Mouse (Mus musculus) embryo, embryonic 11.5 days (tissue): ENCODE results near the gene Fip1l1.

Experiments
- DNase-seq: peaks from one replicate; pipeline ENCODE4 v3.0.0-alpha.2; 2012; ENCODE audit warnings: low read depth, low spot score

Gene Fip1l1

DNA sequence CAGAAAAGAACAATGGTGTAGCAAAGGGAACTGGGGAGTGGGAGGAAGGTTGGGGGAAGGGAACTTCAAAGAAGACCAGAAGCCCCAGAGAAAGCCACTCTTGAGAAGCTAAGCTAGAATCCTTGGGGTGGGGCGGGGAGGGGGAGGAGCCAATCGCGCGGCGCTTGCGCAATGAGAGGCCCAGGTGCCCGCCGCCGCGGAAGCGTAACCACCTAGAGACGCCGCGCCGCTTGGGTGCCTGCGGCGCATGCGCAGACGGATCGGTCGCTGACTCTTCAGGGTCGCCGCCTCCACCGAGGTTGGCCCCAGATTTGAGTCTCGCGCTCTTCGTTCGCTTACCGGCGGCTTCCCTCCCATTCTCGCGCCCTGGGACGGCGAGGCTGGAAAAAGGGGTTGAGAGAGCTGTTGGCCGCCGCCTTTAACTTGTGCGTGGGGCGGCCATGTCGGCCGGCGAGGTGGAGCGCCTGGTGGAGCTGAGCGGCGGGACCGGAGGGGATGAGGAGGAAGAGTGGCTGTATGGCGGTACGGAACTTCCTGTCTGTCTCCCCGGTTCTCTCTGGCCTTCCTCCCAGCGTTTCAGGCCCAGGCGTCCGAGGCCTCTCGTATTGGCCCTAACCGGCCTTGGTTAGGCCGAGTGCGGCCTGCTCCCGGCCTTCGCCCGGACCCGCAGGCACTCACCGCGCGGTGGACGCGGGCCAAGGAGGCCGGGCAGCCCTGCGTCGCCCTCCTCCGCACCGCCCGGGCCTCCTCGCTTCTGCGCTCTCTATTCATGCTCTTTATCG, at the start of gene Fip1l1:
Fip1l1 (plus strand) TSS at position 210 of the 782 bp plus-strand sequence.
- DNase-seq = peak; percentile 97

DNA sequence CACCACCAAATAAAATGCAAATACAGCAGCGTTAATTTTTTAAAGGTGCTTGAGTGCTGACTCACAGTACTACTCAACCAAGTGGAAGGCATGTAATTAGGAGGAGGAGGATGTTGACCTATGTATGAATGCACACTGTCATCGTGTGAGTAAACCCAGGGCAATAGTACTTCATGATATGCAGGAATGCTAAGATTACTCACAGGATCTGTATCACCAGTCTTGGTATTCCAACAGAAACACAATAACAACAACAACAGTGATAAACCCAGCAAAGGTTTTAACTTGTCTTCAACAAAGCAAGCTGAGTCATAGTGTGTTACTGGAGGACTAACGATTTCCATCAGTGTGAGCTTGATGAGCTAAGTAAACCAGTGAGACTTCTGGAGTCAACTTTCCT, 42.5 kb upstream of the Fip1l1 start:
- DNase-seq = no peak

DNA sequence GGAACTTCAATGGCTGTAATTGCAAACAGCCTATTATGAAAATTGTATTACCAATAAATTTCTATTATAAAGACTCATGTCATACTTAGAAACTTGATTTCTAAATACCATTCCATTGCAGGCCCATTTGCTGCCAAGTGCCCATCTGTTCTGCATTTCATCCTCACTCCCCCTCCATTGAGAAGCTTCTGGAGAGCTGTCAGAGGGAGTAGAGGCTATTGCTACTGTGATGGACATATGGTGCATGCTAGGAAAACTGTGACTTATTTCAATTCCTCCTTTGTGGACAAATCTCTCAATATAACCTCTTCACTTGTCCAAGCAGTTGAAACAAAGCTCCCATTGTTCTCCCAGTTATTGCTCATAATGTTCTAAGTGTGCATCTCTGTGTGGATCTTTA, 23.6 kb upstream of the Fip1l1 start:
- no peak for DNase-seq

DNA sequence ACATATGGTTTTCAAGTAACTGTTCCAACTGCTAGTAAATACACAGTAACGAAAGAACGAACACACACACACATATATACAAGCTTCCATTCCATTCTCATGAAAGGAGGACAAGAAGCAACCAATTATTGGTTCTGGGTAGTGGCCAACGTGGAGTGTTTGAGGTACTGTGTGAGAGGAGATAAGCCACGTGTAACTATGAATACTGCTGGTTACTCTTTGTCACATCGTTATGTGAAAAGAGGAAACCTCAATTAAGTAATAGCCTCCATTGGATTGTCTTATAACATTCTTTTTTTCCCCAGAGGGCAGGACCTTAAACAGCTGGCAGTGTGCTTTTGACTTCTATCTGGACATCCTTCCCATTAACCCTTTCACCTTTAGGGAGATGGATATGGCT, 8.2 kb upstream of the Fip1l1 start:
- DNase-seq = no peak

DNA sequence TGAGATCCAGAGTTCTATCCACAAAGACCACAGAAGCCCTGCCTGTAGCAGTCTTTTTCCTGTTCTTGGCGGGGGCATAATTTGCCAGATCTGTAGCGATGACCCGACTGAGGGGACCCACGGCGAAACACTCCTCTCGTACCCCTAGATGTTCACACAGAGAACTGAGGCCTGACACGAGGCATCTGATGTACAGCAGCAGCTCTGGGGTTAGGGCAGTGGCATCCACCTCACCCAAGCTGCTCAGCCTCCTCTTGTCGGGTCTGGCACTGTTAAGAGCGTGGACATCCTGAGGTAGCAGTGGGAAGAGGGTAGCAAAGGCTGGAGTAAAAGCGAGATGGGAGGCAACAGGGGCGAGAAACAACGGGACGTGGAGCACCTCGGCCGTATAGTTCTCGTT, 4.5 kb upstream of the Fip1l1 start:
- DNase-seq = no peak

DNA sequence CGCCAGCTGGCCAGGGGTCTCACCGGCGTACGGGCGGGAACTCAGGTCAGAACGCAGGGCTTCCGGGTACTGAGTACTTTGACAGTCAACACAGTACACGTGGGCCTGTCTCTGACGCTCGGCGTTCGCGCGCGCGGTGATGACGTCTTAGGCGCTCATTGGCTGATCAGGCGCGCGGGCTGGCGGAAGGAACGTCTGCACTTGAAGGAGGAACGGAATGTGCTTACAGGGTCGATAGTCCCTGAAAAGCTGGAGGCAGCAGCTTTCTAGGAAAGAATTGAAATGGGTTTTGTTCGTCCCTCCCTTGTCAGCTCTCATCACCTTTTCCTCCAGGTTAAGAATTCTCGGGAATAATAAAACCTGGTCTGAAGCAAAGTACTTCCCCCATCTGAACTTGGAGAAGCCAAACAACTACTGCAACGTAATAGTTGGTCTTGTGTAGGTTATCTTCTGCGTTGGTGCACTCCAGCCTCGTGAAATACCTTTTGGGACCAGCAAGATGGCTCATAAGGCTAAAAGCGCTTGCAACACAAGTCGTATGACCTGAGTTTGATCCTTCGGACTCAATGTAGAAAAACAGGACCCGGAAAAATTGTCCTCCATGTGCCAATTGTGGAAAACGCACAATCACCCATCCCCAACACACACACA, 3.5 kb upstream of the Fip1l1 start, which contains the start of gene Scfd2:
Scfd2 (minus strand) TSS at position 130 of the 651 bp plus-strand sequence.
- DNase-seq = peak; percentile 94

DNA sequence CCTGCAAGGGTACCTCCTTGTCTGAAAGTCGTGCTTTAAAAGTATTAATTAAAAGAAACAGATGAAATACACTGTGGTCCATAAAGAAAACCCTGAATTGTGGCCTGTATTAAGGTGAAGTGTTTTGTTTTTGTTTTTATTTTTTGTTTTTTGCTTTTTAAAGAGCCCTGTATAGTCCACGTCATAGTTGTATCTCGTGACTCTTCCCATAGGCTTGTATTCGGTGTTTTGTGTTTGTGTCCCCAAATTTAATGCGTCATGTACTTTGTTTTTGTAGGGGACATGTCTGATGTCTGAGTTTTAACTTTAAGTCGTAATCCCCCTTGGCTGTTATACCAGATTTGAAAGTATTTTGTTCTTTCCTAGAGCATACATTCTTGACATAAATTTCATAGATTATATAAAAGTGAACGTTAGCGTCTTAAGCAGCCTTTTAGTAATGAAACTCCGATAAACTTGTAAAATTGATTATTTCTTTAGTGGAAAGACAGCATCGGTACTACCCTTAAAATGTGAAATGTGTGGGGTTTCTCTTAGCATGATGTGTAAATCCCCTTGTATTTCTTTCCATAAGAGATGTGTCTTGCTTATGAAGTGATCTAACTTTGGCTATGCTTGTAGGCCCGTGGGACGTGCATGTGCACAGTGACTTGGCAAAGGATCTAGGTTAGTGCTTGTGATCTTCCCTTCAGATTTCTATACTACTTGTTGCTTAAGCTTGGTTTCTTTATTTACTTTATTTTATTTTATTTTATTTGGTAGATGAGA, 1.1 kb downstream of the Fip1l1 start:
- DNase-seq = no peak

DNA sequence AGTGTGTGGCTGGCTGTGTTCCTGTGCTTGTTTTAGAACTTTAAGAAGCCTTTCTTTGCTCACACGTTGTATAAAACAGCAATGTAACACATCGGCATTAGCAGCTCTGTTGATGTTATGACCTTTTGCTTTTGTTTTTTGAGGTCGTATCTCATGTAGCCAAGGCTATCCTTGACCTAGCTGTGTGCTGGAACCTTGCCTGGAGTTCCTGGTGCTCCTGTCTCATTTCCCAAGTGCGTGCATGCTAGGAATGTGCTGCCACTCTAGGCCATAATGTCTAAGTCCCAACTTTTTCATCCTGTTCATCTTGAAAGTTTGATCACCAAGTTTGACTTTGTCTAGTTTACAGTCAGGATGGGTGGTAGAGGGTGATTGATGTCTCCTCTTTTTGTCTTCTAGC, 10.4 kb downstream of the Fip1l1 start:
- DNase-seq = no peak

DNA sequence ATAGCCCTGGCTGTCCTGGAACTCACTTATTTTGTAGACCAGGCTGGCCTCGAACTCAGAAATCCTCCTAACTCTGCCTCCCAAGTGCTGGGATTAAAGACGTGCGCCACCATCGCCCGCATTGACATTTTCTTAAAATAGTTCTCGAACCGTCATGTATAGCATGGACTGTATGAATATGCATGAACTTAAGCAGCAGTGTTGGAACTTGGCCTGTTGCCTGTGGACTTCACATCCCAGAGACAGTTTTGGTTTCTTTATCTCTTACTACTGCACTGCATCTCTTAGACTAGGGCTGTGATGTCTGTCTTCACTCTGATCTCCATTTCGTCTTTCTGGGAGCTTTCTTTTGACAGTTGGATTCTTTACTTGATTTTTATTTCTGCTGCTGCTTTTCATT, 14.3 kb downstream of the Fip1l1 start:
- DNase-seq = no peak

DNA sequence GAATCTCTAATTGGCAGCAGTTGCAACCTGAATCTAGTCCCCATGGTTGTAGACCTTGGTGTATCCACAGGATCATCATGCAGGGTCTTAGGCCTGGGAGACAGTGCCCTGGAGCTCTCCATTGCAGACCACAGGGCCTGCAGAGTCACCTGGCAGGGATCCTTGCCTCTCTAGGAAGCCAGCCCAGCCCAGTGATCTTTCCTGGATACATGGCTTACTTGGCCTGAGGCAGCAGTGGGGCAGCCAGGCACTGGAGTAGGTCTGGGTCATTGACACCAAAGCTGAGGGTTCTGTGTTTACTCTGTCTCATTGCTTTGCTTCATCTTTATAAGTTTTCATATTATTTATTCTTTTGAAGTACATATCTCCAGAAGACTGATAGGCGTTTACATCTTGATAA, 25.9 kb downstream of the Fip1l1 start:
- DNase-seq = no peak

DNA sequence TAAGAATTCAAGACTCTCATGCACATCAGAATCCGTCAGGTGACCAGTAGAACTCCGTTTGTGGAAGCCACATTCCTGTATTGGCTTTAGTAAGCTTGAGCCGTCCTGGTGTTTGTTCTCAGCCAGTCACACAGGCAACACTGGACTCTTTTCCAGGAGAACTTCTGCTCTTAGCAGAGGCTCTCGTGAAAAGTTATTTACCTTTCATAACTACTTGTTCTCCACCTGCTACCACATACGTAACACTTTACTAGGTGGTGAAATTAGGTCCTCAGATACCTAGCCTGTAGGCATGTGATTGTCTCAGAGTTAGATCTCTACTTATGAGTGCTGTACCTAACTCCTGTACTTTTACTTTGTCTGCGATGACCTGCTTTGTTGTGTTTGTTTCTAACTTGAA, 36.5 kb downstream of the Fip1l1 start:
- DNase-seq = no peak

DNA sequence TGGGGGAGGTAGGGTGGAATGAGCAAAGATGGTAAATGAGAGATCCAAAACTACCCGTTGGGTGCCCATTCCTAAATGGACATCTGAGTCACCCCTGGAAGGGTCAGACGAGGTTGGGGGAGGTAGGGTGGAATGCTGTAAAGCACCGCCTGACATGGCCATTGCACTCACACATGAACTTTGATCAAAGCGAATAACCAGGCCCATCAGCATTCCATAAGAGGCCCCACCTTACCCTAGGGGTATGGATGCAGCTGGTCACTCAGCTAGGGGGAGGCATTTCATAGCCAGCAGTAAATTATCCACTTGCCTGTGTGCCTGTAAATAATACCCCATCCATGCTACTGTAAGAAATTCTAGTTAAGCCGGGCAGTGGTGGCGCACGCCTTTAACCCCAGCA, 53.9 kb downstream of the Fip1l1 start:
- no peak for DNase-seq

DNA sequence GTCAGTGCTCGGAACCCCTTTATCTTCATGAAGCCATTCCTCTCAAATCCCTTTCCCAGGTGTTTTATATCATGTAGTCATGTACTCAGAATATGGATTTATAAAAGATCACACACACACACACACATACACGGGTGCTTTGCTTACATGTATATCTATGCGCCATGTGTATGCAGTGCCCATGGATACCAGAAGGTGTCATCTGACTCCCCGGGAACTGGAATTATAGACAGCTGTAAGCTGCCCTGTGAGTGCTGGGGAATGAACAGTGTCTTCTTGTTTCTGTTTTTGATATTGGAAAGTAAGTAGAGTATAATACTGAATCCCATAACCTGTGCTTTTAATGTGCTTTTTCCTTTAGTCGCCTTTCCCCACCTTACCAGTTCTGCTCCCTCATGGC, 56.2 kb downstream of the Fip1l1 start:
- DNase-seq = no peak

DNA sequence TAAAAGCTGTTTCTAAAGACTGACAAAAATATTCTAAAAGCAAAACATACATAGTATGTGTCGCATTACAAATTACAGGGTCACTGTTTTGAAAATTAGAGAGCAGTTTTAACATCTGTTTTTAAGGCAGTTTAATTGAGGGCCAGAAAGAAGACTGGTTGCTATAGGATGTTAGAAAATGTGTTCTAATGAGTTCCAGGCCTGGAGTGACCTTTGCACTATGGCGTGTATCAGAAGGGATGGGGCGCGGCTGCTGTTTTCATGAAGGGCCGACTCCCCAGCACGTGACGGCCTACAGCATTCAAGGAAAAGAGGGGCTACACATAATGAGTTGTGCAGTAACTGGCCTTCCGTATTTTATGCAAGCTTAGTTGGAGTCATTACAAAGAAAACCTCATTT, 57.9 kb downstream of the Fip1l1 start:
- no peak for DNase-seq

DNA sequence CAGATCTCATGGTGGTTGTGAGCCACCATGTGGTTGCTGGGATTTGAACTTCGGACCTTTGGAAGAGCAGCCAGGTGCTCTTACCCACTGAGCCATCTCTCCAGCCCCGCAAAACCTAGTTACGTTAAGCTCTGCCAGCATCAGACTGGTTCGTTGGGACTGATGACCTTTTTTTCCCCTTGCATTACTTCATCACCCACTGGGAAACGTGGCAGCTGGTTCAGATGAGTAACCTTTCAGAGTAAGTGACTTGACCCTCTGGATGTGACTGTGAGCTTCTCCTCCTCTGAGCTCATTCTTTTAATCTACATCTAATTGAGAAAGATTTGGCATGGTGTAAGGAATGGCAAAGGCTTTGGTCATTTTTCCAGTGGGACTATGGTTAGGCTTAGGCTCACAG, 64.8 kb downstream of the Fip1l1 start:
- no peak for DNase-seq

DNA sequence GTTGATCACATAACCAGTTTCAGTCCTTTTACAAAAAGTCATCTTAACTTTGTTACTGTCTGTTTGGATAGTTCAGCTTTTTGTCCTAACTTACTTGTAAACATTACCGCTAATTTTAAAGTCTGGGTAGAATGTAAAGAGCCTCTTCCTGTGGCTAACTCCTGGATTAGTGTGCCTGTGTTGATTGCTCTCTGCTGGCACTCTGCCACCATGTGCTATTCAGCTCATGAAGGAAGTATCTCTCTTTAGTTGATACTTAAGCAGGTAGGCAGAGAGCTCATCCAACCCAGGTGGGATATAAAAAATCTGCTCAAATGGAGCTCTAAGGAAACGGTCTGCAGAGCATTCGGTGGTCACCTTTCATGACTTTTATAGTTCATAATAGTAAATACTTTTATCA, 65.9 kb downstream of the Fip1l1 start:
- no peak for DNase-seq

DNA sequence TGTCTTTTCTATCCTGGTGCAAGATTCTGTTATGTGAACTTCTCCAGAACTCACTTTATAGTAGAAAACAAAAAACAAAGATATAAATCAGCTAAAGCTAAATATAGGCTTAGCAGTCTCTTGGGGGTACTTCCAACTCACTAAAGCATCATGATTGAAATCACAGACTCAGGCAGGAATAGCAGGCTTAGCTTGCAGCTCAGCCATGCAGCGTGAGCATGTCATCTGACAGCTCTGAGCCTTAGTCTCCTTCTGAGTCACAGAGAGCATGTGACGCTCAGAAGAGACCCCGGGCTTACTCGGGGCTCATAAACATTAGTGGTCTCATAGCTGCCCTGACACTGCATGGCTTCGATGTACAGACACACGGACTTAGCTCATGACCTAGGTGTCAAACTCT, 66.7 kb downstream of the Fip1l1 start:
- DNase-seq = no peak

DNA sequence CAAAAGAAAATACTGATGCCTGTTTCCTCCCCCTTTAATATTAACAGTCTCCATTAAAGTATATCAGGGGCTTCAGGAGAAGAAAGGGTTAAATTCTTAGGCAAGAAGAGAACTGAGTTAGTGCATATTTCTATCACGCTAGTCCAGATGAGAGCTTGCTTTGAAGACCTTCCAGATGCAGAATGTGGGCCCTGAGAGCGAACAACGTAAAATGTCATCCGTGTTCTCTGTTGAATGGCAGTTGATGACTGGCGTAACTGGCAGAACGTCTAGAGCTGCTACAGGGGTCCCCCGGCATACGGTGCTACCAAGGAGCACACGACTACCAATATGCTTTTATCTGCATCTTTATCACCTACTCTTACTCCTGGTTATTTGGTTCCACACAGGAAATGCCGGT, 67.1 kb downstream of the Fip1l1 start:
- no peak for DNase-seq

DNA sequence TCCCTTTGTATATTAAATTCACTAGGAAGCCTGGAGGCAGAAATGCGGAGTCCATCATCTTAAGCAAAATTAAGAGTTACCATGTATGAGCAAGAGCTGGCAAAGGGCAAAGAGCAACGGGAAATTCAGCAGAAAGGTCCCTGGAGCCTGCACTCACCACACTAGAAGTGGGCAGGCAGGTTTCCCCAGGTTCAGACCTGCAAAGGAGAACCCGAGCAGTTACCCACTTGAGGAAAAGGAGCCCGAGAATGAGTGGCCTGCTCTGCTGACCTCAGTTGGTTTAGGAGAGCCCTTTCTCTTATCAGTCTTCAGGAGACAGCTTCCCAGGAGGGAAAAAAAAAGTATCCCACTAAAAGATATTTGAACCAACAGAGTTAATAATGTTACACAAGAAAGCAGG, 68.1 kb downstream of the Fip1l1 start:
- DNase-seq = no peak

DNA sequence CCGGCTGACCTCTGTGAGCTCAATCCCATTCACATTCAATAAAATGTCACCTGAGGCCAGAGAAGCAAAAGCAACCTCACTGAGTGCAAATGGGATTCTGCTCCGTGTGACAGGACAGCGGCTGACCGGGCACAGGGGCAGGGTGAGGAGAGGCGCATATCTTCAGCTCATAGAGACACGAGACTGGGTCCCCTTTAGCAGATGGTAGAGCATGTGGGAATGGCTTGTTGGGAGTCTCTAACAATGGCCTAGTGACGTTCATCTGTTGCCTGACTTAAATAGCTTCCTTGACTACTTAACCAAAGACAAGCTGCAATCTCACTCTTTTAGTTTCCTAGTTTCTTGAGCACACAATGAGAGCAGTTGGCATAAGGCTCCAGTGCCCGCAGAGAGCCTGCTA, 71.0 kb downstream of the Fip1l1 start:
- DNase-seq = no peak

DNA sequence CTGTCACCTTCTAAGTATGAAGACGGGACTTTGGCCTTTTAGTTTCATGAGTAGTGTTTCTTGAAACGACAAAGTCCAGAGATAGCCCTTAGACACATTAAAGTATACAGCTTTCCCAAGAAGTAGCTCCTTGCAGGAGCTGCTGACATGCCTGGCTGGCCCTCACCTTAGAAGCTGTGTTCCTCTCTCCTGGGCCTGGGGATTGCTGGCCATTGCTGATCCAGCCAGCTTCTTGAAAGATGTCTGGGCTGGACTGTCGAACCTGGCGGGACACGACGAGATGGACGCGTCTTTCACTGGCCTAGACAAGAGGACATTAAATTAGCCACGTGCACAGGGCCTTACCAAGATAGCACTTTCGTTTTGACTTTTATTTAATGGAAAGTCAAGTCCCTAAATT, 75.3 kb downstream of the Fip1l1 start:
- DNase-seq = no peak

DNA sequence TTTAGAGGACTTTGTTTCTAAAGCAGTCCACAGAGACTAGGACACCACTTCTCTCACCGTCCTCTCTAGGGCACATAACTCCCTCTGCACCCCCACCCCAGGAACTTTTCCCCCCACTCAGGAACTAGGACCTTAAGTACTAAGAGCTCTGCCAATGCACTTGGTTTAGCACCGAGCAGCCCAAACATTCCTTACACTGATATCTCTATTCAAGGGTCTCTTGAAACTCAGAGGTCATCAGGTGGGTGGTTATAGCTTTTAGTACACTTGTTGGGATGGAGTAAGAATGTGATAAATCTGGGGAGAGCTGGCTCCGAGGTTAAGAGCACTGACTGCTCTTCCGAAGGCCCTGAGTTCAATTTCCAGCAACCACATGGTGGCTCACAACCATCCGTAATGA, 77.5 kb downstream of the Fip1l1 start:
- no peak for DNase-seq
